Mouse (Mus musculus): ENCODE data around the gene Slc9a5. TPM values are rescaled to one million over a fixed set of nuclear protein-coding genes. Genes with fewer than 3 reads are reported as not detected.
A peak's percentile ranks its signal among the peaks of the same experiment; 100 is the strongest.

Gene Slc9a5
- total RNA-seq, 1 experiment from 2014 or later, result 0.35 TPM

DNA sequence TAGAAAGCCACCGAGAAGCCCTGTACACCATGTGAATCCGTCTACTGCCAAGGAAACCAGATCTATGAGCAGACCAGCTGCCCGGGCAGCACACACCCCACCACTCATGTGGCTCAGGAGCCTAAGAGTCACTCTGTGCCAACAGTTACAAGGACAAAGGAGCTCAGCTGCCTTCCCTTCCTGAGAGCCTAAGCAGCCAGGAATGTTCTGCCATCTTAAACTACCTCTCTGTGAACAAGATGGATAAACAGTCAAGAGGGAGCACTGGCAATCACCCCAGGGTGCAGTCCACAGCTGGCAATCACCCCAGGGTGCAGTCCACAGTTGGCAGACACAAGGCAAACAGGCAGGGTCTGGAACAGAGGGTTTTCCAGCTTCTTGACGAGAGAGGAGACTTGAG is 30.7 kb upstream of the Slc9a5 start:
- no peak for ATAC-seq (replicated peaks in 1 of 2; ENCODE audit: insufficient read depth in 1 of 2, low FRiP score in 2 of 2, low TSS enrichment in 1 of 2, low read depth in 1 of 2, poor library complexity in 2 of 2, severe bottlenecking in 2 of 2)

GRCm38 (mm10) chr8:105318662-105319190 is 29.9 kb upstream of the Slc9a5 start:
- no peak for ATAC-seq (replicated peaks in 1 of 2; ENCODE audit: insufficient read depth in 1 of 2, low FRiP score in 2 of 2, low TSS enrichment in 1 of 2, low read depth in 1 of 2, poor library complexity in 2 of 2, severe bottlenecking in 2 of 2)

- ATAC-seq (replicated peaks in 1 of 2; ENCODE audit: insufficient read depth in 1 of 2, low FRiP score in 2 of 2, low TSS enrichment in 1 of 2, low read depth in 1 of 2, poor library complexity in 2 of 2, severe bottlenecking in 2 of 2), result no peak
Measured at GRCm38 (mm10) chr8:105323183-105323582, 25.5 kb upstream of the Slc9a5 start.

GRCm38 (mm10) chr8:105325641-105326093 is 23.0 kb upstream of the Slc9a5 start:
- no peak; a peak in 1 of 4 replicates for ATAC-seq (replicated peaks in 1 of 2; ENCODE audit: insufficient read depth in 1 of 2, low FRiP score in 2 of 2, low TSS enrichment in 1 of 2, low read depth in 1 of 2, poor library complexity in 2 of 2, severe bottlenecking in 2 of 2)

DNA sequence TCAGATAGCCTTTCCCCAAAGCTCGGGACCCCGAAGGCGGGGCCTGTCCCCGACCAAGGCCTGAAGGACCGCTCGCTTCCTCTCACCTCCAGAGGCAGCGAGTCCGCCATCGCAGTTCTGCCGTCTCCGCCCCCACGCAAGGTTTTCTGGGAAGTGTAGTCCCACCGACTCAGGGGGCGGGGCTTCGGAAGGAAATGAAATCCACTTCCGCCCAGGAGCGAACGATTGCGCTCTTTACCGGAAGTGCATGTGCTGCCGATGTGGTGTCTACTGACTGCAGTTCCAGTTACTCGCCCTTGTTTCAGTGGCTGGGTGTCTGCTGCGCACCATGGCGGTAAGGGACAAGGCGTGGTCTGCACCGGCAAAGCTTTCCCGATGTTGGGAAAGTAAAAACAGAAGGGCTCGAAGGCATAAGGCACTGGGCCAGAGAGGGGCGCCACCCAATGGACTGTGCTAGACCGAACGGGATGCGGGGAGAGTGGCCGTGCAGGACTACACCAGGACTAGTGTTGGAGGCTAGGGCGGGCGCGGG is 22.4 kb upstream of the Slc9a5 start, which contains the start of the genes Lrrc29 and Tmem208:
Lrrc29 (minus strand) TSS at position 138 of the 532 bp plus-strand sequence.
Tmem208 (plus strand) TSS at position 214 of the 532 bp plus-strand sequence.
- ATAC-seq (replicated peaks in 1 of 2; ENCODE audit: insufficient read depth in 1 of 2, low FRiP score in 2 of 2, low TSS enrichment in 1 of 2, low read depth in 1 of 2, poor library complexity in 2 of 2, severe bottlenecking in 2 of 2), result peak; percentile 94 to 96

DNA sequence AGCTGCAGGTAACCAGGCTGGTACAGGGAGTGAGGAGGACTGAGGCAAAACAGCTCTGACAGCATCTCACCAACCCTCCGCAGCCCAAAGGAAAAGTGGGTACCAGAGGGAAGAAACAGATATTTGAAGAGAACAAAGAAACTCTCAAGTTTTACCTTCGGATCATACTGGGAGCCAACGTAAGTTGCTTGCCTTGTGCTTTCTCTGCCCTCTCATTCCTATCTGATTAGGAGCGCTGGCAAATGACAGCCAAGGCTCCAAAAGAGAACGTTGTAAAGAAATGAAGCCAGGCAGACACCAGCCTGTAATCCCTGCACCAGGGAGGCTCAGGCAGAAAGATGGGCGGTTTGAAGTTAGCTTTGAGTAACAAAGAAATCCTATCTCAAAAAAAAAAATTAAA is 21.7 kb upstream of the Slc9a5 start:
- no peak for ATAC-seq (replicated peaks in 1 of 2; ENCODE audit: insufficient read depth in 1 of 2, low FRiP score in 2 of 2, low TSS enrichment in 1 of 2, low read depth in 1 of 2, poor library complexity in 2 of 2, severe bottlenecking in 2 of 2)

- ATAC-seq (replicated peaks in 1 of 2; ENCODE audit: insufficient read depth in 1 of 2, low FRiP score in 2 of 2, low TSS enrichment in 1 of 2, low read depth in 1 of 2, poor library complexity in 2 of 2, severe bottlenecking in 2 of 2), result no peak
Measured at GRCm38 (mm10) chr8:105330325-105330724, 18.3 kb upstream of the Slc9a5 start.

- no peak for ATAC-seq (replicated peaks in 1 of 2; ENCODE audit: insufficient read depth in 1 of 2, low FRiP score in 2 of 2, low TSS enrichment in 1 of 2, low read depth in 1 of 2, poor library complexity in 2 of 2, severe bottlenecking in 2 of 2)
Measured at GRCm38 (mm10) chr8:105331469-105331868, 17.2 kb upstream of the Slc9a5 start.

GRCm38 (mm10) chr8:105331931-105332330 is 16.7 kb upstream of the Slc9a5 start:
- no peak for ATAC-seq (replicated peaks in 1 of 2; ENCODE audit: insufficient read depth in 1 of 2, low FRiP score in 2 of 2, low TSS enrichment in 1 of 2, low read depth in 1 of 2, poor library complexity in 2 of 2, severe bottlenecking in 2 of 2)

- ATAC-seq (replicated peaks in 1 of 2; ENCODE audit: insufficient read depth in 1 of 2, low FRiP score in 2 of 2, low TSS enrichment in 1 of 2, low read depth in 1 of 2, poor library complexity in 2 of 2, severe bottlenecking in 2 of 2), result no peak
Measured at GRCm38 (mm10) chr8:105332523-105332922, 16.1 kb upstream of the Slc9a5 start.

DNA sequence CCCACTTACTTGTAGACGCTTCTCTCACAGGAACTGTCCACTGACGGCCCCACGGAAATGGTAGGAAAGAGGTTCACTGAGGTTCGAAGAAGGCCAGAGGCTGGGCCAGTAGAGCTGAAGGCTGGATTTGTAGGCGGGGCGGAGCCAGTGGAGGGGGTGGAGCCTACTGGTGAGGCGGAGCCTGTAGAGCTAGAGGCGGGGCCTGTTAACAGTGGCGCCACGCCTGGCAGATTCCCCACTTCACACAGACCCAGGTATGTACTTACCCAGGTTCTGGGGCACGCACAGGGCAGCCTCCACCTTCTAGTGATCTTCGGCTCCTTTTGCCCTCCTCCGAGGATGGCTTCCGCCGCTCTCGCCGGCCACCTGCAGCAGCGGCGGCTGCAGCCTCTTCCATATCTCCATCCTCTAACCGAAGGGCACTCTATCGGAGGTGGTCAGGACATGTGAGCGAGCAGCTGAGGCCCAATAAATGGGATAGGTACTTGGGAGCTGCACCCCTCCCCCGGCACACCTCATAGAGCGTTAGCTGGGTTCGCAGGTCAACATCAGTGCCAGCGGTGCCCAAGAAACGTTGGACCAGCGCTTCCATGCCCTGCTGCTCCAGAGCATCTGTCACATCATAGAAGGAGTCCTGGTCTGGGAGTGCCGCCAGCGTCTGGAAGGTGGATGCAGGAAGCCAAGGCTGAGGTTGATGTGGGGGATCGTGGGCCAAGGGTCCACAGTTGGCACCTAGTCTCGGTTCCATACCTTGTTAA is 12.1 kb upstream of the Slc9a5 start:
- ATAC-seq (replicated peaks in 1 of 2; ENCODE audit: insufficient read depth in 1 of 2, low FRiP score in 2 of 2, low TSS enrichment in 1 of 2, low read depth in 1 of 2, poor library complexity in 2 of 2, severe bottlenecking in 2 of 2), result no peak

- peak; percentile 52 to 54; a peak in 3 of 4 replicates for ATAC-seq (replicated peaks in 1 of 2; ENCODE audit: insufficient read depth in 1 of 2, low FRiP score in 2 of 2, low TSS enrichment in 1 of 2, low read depth in 1 of 2, poor library complexity in 2 of 2, severe bottlenecking in 2 of 2)
Measured at GRCm38 (mm10) chr8:105338992-105339391, 9.7 kb upstream of the Slc9a5 start.

GRCm38 (mm10) chr8:105339886-105340635 is 8.6 kb upstream of the Slc9a5 start:
- ATAC-seq (replicated peaks in 1 of 2; ENCODE audit: insufficient read depth in 1 of 2, low FRiP score in 2 of 2, low TSS enrichment in 1 of 2, low read depth in 1 of 2, poor library complexity in 2 of 2, severe bottlenecking in 2 of 2), result no peak; a peak in 1 of 4 replicates

GRCm38 (mm10) chr8:105341399-105341798 is 7.2 kb upstream of the Slc9a5 start:
- no peak for ATAC-seq (replicated peaks in 1 of 2; ENCODE audit: insufficient read depth in 1 of 2, low FRiP score in 2 of 2, low TSS enrichment in 1 of 2, low read depth in 1 of 2, poor library complexity in 2 of 2, severe bottlenecking in 2 of 2)

DNA sequence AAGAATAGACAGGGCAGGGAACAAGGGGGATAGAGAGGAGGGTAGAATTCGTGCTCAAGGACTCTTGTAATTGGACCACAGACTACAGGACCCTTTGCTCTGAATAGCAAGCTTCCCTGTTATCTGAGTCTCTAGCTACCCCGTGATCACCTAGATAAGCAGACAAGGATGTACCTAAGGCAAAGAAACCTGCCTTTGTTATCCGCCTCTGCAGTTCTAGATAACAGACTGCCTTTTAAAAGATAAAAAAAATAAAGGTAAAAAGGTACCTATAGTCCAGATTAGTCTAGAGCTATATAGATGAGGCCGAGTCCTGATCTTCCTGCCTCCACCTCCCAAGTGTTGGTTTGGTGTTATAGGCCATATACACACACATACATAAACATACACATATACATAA is 5.9 kb upstream of the Slc9a5 start:
- ATAC-seq (replicated peaks in 1 of 2; ENCODE audit: insufficient read depth in 1 of 2, low FRiP score in 2 of 2, low TSS enrichment in 1 of 2, low read depth in 1 of 2, poor library complexity in 2 of 2, severe bottlenecking in 2 of 2), result no peak

DNA sequence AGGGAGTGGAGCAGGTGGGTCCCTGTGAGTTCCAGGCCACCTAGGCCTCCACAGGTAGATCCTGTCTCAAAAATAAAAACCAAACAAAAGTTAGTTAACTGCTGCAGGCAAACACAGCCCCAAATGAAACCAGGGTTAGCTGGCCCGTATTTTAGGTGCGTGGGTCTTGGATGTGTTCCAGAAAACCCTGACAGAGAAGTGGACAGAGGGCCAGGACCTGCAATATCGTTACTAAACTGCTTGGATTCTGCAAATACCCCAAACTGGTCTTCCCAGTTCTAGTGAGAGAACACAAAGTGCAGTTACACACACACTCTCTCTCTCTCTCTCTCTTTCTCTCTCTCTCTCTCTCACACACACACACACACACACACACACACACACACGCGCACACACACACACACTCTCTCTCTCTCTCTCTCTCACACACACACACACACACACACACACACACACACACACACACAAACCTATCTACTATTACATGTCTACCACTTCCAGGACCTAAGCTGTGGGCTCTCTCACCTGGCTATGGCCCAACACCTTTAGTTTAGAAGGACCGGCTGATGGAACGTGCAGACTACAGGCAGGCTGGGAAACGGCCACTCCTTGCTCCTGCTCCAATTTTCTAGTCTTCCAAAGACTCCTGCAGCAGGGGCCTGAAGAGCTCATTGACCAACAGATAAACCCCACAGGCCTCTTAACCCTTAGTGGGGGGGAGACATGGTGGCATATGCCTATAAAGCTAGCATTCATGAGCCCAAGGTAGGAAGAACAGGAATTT is 4.7 kb upstream of the Slc9a5 start:
- ATAC-seq (replicated peaks in 1 of 2; ENCODE audit: insufficient read depth in 1 of 2, low FRiP score in 2 of 2, low TSS enrichment in 1 of 2, low read depth in 1 of 2, poor library complexity in 2 of 2, severe bottlenecking in 2 of 2), result no peak
